In the genomic region with DNA sequence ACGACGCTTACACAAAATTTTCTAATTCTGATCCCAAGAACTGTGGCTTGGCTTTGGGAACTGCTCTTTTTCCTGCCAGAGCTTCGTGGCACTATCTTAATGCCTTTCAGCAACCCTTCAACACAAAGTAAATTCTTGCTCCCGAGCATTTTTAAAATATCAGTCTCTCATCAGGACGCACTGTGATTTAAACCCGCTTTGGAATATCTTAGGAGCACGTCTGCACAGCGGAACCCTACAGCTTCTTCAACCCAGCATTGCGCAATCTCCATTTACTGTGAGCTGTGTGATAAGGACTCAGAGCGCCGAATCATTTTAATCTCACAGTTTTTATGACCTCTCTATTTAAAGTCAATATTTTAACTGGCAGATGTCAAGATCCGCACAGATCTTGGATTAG, we compare ENCODE assay signal across 17 mouse cellular contexts. TPM values are rescaled to one million over a fixed set of nuclear protein-coding genes. Genes with fewer than 3 reads are reported as not detected.
DNase-seq lines count a peak whose midpoint lies in the region; ATAC-seq and TF ChIP-seq lines count a peak whose summit lies in the region.
"Had no signal": no experiment of that assay in that cellular context is flagged by ENCODE, and none has a peak within 500 bp of the region (broad histone marks: within the 10 kb centered on the region; RNA-seq: fewer than 3 reads in every experiment).

No protein-coding gene starts in this region.

- intact Hi-C loops in left cerebral cortex, postnatal 25 days (cut with DNase I): loop anchor here (5.0 kb wide), 1 partner anchor 494 kb away; no protein-coding TSS in a partner anchor

- no peak overlapping the region for H3K4me2 ChIP-seq in lung, embryonic 14.5 days
- H3K4me2 ChIP-seq in heart, embryonic 13.5 days: peak overlapping the region; percentile 60
- H3K4me2 ChIP-seq in intestine, postnatal 0 days (replicated peaks; ENCODE audit: low read depth): peak overlapping the region; percentile 43
- H3K4me2 ChIP-seq: forebrain, embryonic 13.5 days; hindbrain, embryonic 13.5 days; limb, embryonic 13.5 days; neural tube, embryonic 12.5 days had no signal

- H3K4me1 ChIP-seq in lung, embryonic 14.5 days (ENCODE audit: insufficient read depth): peaks cover 27% of the 10 kb centered on the region
- peaks cover 26% of the 10 kb centered on the region for H3K4me1 ChIP-seq in lung, adult 2 months (ENCODE audit: control insufficient read depth, insufficient read depth, low read length)
- H3K4me1 ChIP-seq in heart, embryonic 13.5 days: peaks cover 80% of the 10 kb centered on the region
- no peaks in the 10 kb centered on the region for H3K4me1 ChIP-seq in intestine, postnatal 0 days (replicated peaks; ENCODE audit: control insufficient read depth, insufficient read depth, low read length)

- H3K9ac ChIP-seq in lung, embryonic 14.5 days: no peak overlapping the region
- H3K9ac ChIP-seq in heart, embryonic 13.5 days: peak overlapping the region; percentile 44; the same call in 1 of the 2 replicates
- H3K9ac ChIP-seq in intestine, postnatal 0 days (ENCODE audit: low read depth, low read length): no peak overlapping the region
- H3K9ac ChIP-seq: forebrain, embryonic 13.5 days; hindbrain, embryonic 13.5 days; limb, embryonic 13.5 days; neural tube, embryonic 12.5 days had no signal

- H3K36me3 ChIP-seq in lung, embryonic 14.5 days (ENCODE audit: insufficient read depth): no peaks in the 10 kb centered on the region
- no peaks in the 10 kb centered on the region for H3K36me3 ChIP-seq in heart, embryonic 13.5 days
- no peaks in the 10 kb centered on the region for H3K36me3 ChIP-seq in intestine, postnatal 0 days (ENCODE audit: control insufficient read depth, insufficient read depth)
- H3K36me3 ChIP-seq: hindbrain, embryonic 13.5 days; limb, embryonic 13.5 days; neural tube, embryonic 12.5 days had no signal

- WGBS in lung, embryonic 14.5 days: 47% methylated on average over 12 of the region's 12 CpGs
- 53% methylated on average over 12 of the region's 12 CpGs for WGBS in lung, adult 2 months
- WGBS in heart, embryonic 13.5 days: 28% methylated on average over 12 of the region's 12 CpGs
- WGBS in intestine, postnatal 0 days: 44% methylated on average over 12 of the region's 12 CpGs

- no peak for ATAC-seq in lung, embryonic 14.5 days (ENCODE audit: insufficient read depth)
- ATAC-seq in heart, embryonic 13.5 days (ENCODE audit: extremely low read depth, insufficient number of reproducible peaks, low FRiP score, low TSS enrichment): no peak
- ATAC-seq in intestine, postnatal 0 days: no peak
- ATAC-seq: forebrain, embryonic 13.5 days had no signal

- no peak overlapping the region for H3K27ac ChIP-seq in lung, embryonic 14.5 days (ENCODE audit: low read depth)
- no peak overlapping the region for H3K27ac ChIP-seq in heart, embryonic 13.5 days (replicated peaks)
- no peak overlapping the region for H3K27ac ChIP-seq in intestine, postnatal 0 days (ENCODE audit: low read depth, low read length)
- H3K27ac ChIP-seq: forebrain, embryonic 13.5 days; hindbrain, embryonic 13.5 days; limb, embryonic 13.5 days; neural tube, embryonic 12.5 days had no signal

- no peaks in the 10 kb centered on the region for H3K27me3 ChIP-seq in lung, embryonic 14.5 days (ENCODE audit: insufficient read depth, low read length)
- no peaks in the 10 kb centered on the region for H3K27me3 ChIP-seq in heart, embryonic 13.5 days (replicated peaks)
- no peaks in the 10 kb centered on the region for H3K27me3 ChIP-seq in intestine, postnatal 0 days (replicated peaks; ENCODE audit: control insufficient read depth, insufficient read depth, low read length)
- H3K27me3 ChIP-seq: forebrain, embryonic 13.5 days; hindbrain, embryonic 13.5 days; limb, embryonic 13.5 days; neural tube, embryonic 12.5 days had no signal

- H3K9me3 ChIP-seq in lung, embryonic 14.5 days (ENCODE audit: low read depth, low read length): no peaks in the 10 kb centered on the region
- no peaks in the 10 kb centered on the region for H3K9me3 ChIP-seq in heart, embryonic 13.5 days
- H3K9me3 ChIP-seq in intestine, postnatal 0 days (ENCODE audit: control insufficient read depth): no peaks in the 10 kb centered on the region
- H3K9me3 ChIP-seq: forebrain, embryonic 13.5 days; hindbrain, embryonic 13.5 days; limb, embryonic 13.5 days; neural tube, embryonic 12.5 days had no signal

- TF ChIP-seq POLR2A in lung, adult 2 months (IDR thresholded peaks at IDR 0.05; ENCODE audit: borderline replicate concordance, extremely low read depth, low read depth, low read length): no peak

- no peak for TF ChIP-seq CTCF in lung, embryonic 14.5 days (IDR thresholded peaks at IDR 0.05; ENCODE audit: low read depth)
- TF ChIP-seq CTCF in lung, adult 2 months (IDR thresholded peaks at IDR 0.05; ENCODE audit: insufficient read depth, low read length): no peak
- TF ChIP-seq CTCF in intestine, postnatal 0 days (IDR thresholded peaks at IDR 0.05; ENCODE audit: low read depth): no peak

- peak; percentile 55 to 63 for DNase-seq in heart, adult 18-20 months
- no peak for DNase-seq in heart, adult 8-10 months (ENCODE audit: low spot score)
- DNase-seq in lung, embryonic 14.5 days: peak; percentile 64
- DNase-seq in lung, adult 2 months: no peak
- no peak for DNase-seq in left cerebral cortex, adult 18-20 months (ENCODE audit: low spot score in 2 of 2)
- DNase-seq in left cerebral cortex, postnatal 25 days (ENCODE audit: low spot score in 2 of 2): no peak
- DNase-seq: cerebellum, postnatal 25 days; kidney, adult 2 months; kidney, postnatal 25 days; layer of hippocampus, adult 9-11 months; lung, postnatal 36 days had no signal

- H3K4me3 ChIP-seq in lung, embryonic 14.5 days (ENCODE audit: low read depth, low read length): no peak overlapping the region
- no peak overlapping the region for H3K4me3 ChIP-seq in lung, adult 2 months (replicated peaks; ENCODE audit: extremely low read depth, low read depth, low read length)
- H3K4me3 ChIP-seq in heart, embryonic 13.5 days: peak overlapping the region; percentile 21
- no peak overlapping the region for H3K4me3 ChIP-seq in intestine, postnatal 0 days (ENCODE audit: low read depth, low read length)
- H3K4me3 ChIP-seq: forebrain, embryonic 13.5 days; hindbrain, embryonic 13.5 days; limb, embryonic 13.5 days; neural tube, embryonic 12.5 days had no signal

RNA-seq across cellular contexts. Expression of gene Rbms1, which starts 54.9 kb away (rescaled TPM):
- 10 to 100 TPM; 36.3 to 42.7 TPM for total RNA-seq in heart, adult 18-20 months (2021)
- 10 to 100 TPM; 32.4 to 42.9 (median 38.5) TPM for total RNA-seq in heart, adult 8-10 months (2022)
- 127 and 136 TPM in 2 replicates for polyA plus RNA-seq in lung, embryonic 14.5 days (2014; fragmentation: Nextera tagmentation; extraction: Ambion mirVana)
- polyA plus RNA-seq in lung, adult 2 months (2012; rRNA removed): 252 and 262 TPM in 2 replicates
- 89.2 and 89.8 TPM in 2 replicates for polyA plus RNA-seq in heart, embryonic 13.5 days (2015; fragmentation: Nextera tagmentation; extraction: Ambion mirVana)
- 41.3 and 41.4 TPM in 2 replicates for polyA plus RNA-seq in intestine, postnatal 0 days (2015; fragmentation: Nextera tagmentation; extraction: Ambion mirVana)
- total RNA-seq in left cerebral cortex, adult 18-20 months (2021): 10 to 100 TPM; 17.9 to 20.3 TPM
- 10 to 100 TPM; 18.9 to 23.6 TPM for total RNA-seq in left cerebral cortex, postnatal 25 days (2021)

Comparison
In these comparisons a context has a peak if more than half of its experiments do, and no peak if none do; other contexts are left out.
1. DNase-seq: peak in heart, adult 18-20 months (2 of 2) and lung, embryonic 14.5 days (single experiment); none in heart, adult 8-10 months (single experiment), lung, adult 2 months (single experiment), left cerebral cortex, adult 18-20 months (0 of 2) and left cerebral cortex, postnatal 25 days (0 of 2).